ENCODE assay signal across 22 mouse cellular contexts in the genomic region with DNA sequence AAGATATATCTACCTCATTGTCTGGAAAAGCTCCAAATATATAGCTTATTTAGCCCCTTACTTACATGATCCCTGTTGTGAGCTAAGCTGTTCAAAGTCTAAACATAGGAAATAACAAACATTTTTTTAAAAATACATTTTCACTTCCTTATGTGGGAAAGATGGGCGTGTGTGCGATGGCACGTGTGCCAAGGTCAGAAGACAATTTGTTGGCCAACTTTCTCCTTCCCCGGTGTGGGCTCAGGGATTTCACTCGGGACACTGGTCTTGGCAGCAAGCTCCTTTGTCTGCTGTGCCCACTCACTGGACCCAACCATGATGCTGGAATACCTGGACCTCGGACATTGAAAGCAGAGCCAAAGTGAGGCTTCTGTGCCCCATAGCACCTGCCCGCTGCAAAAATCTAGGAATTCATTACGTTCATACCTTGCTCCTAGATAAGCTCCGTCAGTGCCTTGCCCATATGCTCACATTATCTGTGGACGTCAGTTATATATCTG. TPM values are rescaled to one million over a fixed set of nuclear protein-coding genes. Genes with fewer than 3 reads are reported as not detected.
"Had no signal": no experiment of that assay in that cellular context is flagged by ENCODE, and none has a peak within 500 bp of the region (broad histone marks: within the 10 kb centered on the region; RNA-seq: fewer than 3 reads in every experiment).

No protein-coding gene starts in this region.

- ATAC-seq: liver, postnatal 0 days; lung, postnatal 0 days; midbrain, embryonic 13.5 days; midbrain, embryonic 16.5 days had no signal

- H3K27me3 ChIP-seq: limb, embryonic 12.5 days; limb, embryonic 15.5 days; midbrain, embryonic 13.5 days; neural tube, embryonic 13.5 days had no signal

- H3K9ac ChIP-seq: limb, embryonic 12.5 days; limb, embryonic 15.5 days; liver, embryonic 14.5 days; liver, postnatal 0 days; lung, embryonic 14.5 days; midbrain, embryonic 13.5 days; neural tube, embryonic 13.5 days had no signal

- DNase-seq: kidney, postnatal 4 days; left cerebral cortex, postnatal 4 days; liver, postnatal 0 days; lung, embryonic 14.5 days; retina, postnatal 1 day; right cerebral cortex, postnatal 25 days; thymus, adult 18-20 months; thymus, postnatal 36 days had no signal

- H3K27ac ChIP-seq: kidney, postnatal 0 days; limb, embryonic 12.5 days; liver, embryonic 14.5 days; macrophage; midbrain, embryonic 10.5 days; midbrain, embryonic 13.5 days; neural tube, embryonic 13.5 days had no signal

- H3K4me1 ChIP-seq: midbrain, embryonic 13.5 days had no signal

- H3K36me3 ChIP-seq: midbrain, embryonic 13.5 days had no signal

- H3K4me3 ChIP-seq: limb, embryonic 12.5 days; limb, embryonic 15.5 days; megakaryocyte, embryonic 14.5 days; midbrain, embryonic 10.5 days; midbrain, embryonic 13.5 days; myocyte; neural tube, embryonic 13.5 days had no signal

- H3K4me2 ChIP-seq: limb, embryonic 12.5 days; limb, embryonic 15.5 days; liver, embryonic 11.5 days; lung, embryonic 14.5 days; midbrain, embryonic 13.5 days; neural tube, embryonic 13.5 days had no signal

- H3K9me3 ChIP-seq: limb, embryonic 12.5 days; limb, embryonic 15.5 days; midbrain, embryonic 10.5 days; midbrain, embryonic 13.5 days; neural tube, embryonic 13.5 days had no signal

RNA-seq across cellular contexts. Expression of a gene that starts 19.0 kb away (rescaled TPM):
- total RNA-seq: monocyte, adult 5-6 weeks had no signal
